Mouse (Mus musculus) right cerebral cortex, postnatal 36 days (tissue): Measurements from ENCODE around the gene Lrrc59.
"Not testable (repeated sequence)": the region's sequence is repeated elsewhere in the genome, so short reads cannot be mapped to it uniquely, and the experiment has no call there.

Experiments
- DNase-seq, 2 experiments: peaks; one replicate each; pipeline ENCODE4 v3.0.0; 2022; ENCODE audit warnings: low spot score in 2 of 2, mixed read lengths in 1 of 2

The Lrrc59 gene

GRCm38 (mm10) chr11:94630199-94631011, 838 bp downstream of the Lrrc59 start:
- no peak for DNase-seq

DNA sequence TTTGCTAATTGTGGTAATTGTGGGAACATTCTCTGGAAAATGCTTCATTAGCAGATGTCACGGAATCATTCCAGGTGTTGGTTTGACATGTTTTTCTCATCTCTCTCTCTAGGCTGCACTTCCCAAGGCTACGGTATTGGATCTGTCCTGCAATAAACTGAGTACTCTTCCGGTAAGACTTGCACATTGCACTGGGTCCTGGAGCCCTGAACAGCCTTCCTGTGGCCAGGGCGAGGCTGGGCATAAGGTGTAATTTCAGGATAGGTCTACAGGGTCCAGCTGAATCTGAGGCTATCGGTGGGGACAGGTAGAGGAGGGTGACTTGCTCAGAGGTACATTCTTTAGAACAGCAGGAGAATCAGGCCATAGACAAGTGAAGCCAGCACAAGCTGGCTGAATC, 2.4 kb downstream of the Lrrc59 start:
- no peak for DNase-seq

DNA sequence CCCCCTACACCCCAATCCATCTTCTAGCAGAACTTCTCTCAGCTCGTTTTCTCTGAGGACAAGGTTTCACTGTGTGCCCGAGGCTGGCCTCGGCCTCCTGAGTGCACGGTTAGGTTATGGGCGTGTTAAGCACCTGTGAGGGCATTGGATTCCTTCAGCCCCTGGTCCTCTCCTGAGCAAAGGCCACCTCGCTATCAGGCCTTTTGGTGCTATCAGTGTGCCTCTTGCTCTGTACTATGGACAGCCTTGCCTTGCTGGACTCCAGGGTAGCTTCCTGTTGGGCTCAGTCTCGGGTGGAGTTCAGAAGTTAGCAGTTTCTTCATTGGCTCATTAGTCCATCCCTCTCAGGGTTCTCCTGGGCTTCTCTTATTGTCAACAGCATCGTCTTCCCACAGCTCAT, 3.4 kb downstream of the Lrrc59 start:
- DNase-seq, result no peak

DNA sequence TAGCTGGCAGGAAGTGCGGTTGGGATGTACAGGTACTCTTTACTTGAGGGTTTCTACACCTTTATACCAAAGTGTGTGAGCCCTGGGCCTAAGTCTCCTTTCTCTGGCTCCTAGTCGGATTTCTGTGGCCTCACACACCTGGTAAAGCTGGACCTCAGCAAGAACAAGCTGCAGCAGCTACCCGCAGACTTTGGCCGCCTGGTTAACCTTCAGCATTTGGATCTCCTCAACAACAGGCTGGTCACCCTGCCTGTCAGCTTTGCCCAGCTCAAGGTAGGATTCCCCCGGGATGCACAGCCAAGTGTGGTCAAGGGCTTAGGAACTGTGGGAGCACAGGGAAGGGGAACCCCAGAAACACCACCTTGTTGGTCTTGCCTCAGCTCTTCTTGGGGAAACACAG, 4.9 kb downstream of the Lrrc59 start:
- no peak for DNase-seq

DNA sequence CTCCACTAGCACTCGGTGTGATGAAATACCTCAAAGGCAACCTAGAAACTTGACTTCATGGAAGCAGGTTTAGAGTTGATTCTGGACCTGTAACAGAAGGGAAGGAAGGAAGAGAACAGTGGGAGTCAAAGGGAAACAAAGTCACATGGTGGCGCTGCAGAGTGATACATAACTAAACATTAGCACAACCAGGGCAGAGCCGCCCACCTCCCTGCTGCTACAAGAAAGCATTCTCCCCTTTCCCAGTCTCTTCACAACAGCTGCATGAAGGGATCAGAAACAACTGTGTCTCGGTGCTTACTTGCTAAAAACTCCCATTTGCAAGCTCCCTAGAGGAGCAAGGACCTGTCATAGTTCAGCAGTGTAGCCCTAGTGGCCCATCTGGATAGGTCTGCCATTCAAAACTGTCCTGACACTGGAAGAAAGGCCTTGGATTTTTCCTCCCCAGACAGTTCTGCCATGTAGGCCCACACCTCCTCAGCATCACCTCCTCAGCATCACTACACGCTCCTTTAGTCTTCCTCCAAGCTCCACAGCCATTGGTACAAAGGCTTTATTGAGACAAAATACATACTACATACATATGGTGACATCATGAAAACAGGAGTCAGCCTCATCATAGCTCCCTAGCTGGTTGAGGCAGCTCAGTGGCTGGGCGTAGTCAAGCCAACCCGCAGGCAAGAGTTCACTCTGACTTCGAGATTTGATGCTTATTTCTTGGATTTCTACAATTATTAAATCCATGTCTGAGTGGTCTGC, 15.1 kb downstream of the Lrrc59 start:
- peak; percentile 38 to 39 for DNase-seq

DNA sequence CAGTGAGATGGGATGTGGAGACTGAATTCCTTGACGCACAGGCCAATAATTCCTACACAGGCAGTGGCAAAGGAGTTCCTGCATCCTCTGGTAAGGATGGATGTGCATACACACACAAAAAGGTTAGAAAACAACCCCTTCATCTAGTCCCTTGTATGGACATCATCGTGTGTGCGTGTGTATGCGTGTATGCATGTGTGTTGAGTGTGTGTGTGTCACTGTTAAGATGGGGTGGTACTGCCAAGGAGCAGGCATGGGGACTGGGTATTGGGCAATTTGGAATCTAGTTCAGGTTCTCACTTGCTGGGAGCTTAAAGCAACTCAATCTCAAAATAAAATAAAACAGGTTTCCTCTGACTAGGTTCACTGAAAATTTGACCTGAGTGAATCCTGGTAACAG, 16.9 kb downstream of the Lrrc59 start:
- no peak for DNase-seq

GRCm38 (mm10) chr11:94651241-94651640, 21.7 kb downstream of the Lrrc59 start:
- DNase-seq, result not testable (repeated sequence)

DNA sequence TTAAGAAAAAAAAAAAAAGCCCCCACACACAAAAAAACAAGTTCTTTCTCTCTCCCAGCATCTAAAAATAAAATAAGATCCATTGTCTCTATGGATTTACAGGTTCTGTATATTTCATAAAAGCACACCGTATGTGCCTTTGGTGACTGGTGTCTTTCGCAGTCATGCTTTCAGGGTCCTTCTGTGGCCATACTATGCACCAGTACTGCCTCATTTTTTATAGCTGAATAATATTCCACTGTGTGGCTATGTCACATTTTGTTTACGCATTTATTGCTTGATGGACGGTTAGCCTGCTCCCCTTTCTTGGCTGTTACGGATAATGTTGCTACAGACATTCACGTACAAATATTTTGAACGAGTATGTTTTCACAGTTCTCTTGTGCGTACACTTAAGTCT, 23.4 kb downstream of the Lrrc59 start:
- DNase-seq, result no peak

- DNase-seq, result peak; percentile 77 to 80
Measured at GRCm38 (mm10) chr11:94653663-94654436, 24.3 kb downstream of the Lrrc59 start, which contains the start of the genes Mrpl27 and Eme1. TSS of gene Mrpl27 (plus strand) at chr11:94653767. TSS of gene Eme1 (minus strand) at chr11:94653964.

DNA sequence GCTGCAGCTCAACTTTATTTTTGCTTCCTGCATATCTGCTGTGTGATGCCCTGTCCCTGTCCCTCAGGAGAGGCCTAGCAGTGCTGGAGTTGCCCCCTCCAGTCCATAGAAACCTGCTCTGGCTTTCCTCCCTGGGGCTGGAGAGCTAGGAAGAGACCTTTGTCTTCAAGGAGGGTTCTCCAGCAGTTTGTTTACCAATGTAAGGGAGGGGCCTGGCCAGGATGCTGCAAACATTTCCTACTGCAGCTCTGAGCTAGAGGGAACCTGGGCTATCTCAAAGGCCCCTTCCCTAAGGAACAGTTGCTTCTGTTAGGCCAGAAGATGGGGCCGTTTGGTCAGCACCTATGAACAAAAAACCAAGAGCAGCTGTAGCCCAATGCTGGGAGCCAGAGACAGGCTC, 31.8 kb downstream of the Lrrc59 start:
- DNase-seq, result no peak

GRCm38 (mm10) chr11:94665281-94665680, 35.7 kb downstream of the Lrrc59 start:
- no peak for DNase-seq

DNA sequence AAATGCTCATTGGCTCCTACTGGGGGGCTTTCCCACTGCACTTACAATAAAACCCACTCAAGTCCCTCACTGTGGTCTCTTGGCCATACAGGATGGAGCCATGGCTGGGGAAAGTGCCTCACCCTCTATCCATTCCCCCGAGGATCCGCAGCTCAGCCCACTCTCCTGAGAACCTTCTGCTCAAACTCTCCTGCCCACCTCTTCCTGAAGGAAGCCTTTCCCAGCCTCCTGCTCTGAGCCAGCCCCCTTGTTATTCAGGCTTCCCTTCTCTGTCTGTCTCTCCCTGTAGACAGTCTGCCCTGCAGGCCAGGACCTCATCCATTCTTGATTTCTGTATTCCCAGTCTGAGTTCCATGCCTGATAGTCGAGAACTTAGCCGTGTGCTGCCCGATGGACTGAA, 45.4 kb downstream of the Lrrc59 start:
- DNase-seq, result no peak

DNA sequence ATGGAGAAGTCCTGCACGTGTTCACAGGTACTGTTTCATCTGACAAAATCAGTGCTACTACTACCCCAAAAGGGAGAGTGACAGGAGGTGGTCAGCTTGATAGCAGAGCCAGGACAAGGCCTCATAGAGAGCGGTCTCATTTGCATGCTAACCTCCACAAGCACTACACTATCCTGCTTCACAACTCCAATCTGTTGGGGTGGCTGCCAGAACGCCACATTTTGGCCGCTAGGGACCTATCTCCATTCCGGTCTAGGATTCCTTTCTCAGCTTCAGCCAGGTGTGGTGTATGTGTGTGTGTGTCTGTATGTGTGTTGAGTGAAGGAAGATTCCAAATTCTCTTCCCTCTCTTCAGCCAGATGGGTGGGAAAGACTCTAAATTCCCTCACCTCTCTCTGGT, 45.9 kb downstream of the Lrrc59 start:
- DNase-seq, result no peak

DNA sequence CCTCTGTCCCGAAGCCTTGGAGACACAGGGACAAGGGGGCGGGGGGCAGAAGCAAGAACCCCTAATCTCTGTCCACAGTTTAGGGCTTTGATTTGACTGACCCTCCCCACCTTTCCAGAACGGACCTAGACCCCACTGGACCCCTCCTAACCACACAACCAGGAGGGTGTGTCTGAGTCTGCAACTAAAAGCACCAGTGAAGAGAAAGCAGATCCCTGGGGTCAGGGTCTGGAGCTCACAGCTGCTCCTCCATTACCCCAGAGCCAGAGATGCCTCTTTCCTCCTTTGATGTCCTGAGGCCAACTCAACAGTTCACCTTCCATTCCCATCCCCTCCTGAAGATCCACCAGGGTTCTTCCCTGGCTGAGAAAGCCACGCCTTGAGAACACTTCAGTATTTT, 46.7 kb downstream of the Lrrc59 start:
- DNase-seq, result no peak

- peak; percentile 78 to 81 for DNase-seq
Measured at GRCm38 (mm10) chr11:94676754-94677606, 47.4 kb downstream of the Lrrc59 start, which contains the start of gene Xylt2. TSS of gene Xylt2 (minus strand) at chr11:94677515.

DNA sequence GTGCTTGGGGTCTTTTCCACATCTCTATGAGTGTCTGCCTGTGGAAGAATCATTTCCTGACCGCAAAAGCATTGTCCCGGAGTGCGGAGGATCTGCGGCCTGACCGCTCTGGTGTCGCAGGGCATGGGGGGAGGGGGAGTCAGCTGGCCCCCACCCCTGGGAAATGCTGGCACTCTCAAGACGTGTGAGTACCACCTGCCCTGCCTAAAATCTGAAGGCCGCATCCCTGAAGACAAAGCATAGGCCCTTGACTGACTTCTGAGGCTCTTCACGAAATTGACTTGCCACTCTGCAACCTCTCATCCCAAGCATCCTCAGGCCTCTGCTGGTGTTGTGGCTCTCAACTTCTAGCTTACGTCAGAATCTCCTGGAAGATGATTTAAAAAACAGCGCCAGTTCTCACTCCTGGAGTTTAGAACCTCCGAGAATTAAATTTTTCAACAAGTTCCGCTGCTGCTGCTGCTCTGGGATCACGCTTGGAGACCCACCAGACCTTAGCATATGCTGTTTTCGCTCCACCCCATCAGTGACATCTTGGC, 48.1 kb downstream of the Lrrc59 start:
- DNase-seq, result no peak

GRCm38 (mm10) chr11:94680639-94681038, 51.1 kb downstream of the Lrrc59 start:
- DNase-seq, result no peak

GRCm38 (mm10) chr11:94681640-94682039, 52.1 kb downstream of the Lrrc59 start:
- no peak for DNase-seq

DNA sequence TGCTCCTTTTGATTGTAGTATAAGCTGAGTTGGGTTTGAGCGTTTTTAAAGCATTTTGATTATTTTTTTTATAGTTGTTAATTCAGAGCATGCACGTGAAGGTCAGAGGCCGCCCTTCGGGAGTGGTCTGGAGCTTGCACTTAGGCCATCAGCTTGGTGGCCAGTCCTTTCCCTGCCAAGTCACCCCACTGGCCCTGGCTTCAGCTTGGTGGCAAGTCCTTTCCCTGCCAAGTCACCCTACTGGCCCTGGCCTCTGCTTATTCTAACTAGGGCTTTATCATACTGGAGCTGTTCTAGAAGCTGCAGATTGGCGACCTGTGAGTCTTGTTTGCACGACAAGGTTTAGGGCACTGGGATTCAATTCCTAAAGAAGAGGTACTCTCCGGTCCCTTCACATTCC, 52.9 kb downstream of the Lrrc59 start:
- DNase-seq, result no peak

- DNase-seq, result no peak
Measured at GRCm38 (mm10) chr11:94687178-94687577, 57.6 kb downstream of the Lrrc59 start.

GRCm38 (mm10) chr11:94692502-94692901, 62.9 kb downstream of the Lrrc59 start:
- DNase-seq, result not testable (repeated sequence)
